Mouse (Mus musculus): Measurements from ENCODE around the gene Plekhh1.

GRCm38 (mm10) chr12:79006076-79006475, 22.9 kb upstream of the Plekhh1 start:
- TF ChIP-seq CTCF (IDR thresholded peaks at IDR 0.05; ENCODE audit: control insufficient read depth, insufficient read depth, low read length) (no peak), POLR2A (IDR thresholded peaks at IDR 0.05; ENCODE audit: borderline replicate concordance, control insufficient read depth, low read depth, low read length) (no peak)
